Mouse (Mus musculus): ENCODE data around the gene Ptbp1. TPM values are rescaled to one million over a fixed set of nuclear protein-coding genes. Genes with fewer than 3 reads are reported as not detected.
"Not testable (repeated sequence)": the region's sequence is repeated elsewhere in the genome, so short reads cannot be mapped to it uniquely, and the experiment has no call there.

Gene Ptbp1
- polyA plus RNA-seq, 1 experiment from 2014 or later, result 74.0 TPM

- Histone ChIP-seq H3K9ac (replicated peaks; ENCODE audit: low read length) (no peak overlapping the region), H3K9me3 (ENCODE audit: control insufficient read depth, low read length) (no peaks in the 10 kb centered on the region), H3K36me3 (ENCODE audit: control insufficient read depth, insufficient read depth, low read length) (no peaks in the 10 kb centered on the region), H3K27me3 (ENCODE audit: control insufficient read depth, insufficient read depth, low read length) (no peaks in the 10 kb centered on the region), H3K27ac (replicated peaks; ENCODE audit: low read depth, low read length) (no peak overlapping the region), H3K4me3 (replicated peaks; ENCODE audit: low read depth, low read length) (no peak overlapping the region), H3K4me1 (ENCODE audit: control insufficient read depth, insufficient read depth, low read length) (peaks cover 11% of the 10 kb centered on the region), H3K4me2 (ENCODE audit: low read length) (no peak overlapping the region)
- WGBS, result 26% methylated on average over 12 of the region's 12 CpGs
- DNase-seq, result no peak
- no peak for ATAC-seq (ENCODE audit: low FRiP score, low TSS enrichment)
Observed at GRCm38 (mm10) chr10:79877757-79878156, 23.5 kb downstream of the Ptbp1 start.

- no peak for ATAC-seq (ENCODE audit: low FRiP score, low TSS enrichment)
- Histone ChIP-seq H3K27me3 (ENCODE audit: control insufficient read depth, insufficient read depth, low read length) (no peaks in the 10 kb centered on the region; the same call in 1 of the 2 replicates), H3K9me3 (ENCODE audit: control insufficient read depth, low read length) (no peaks in the 10 kb centered on the region), H3K4me3 (replicated peaks; ENCODE audit: low read depth, low read length) (no peak overlapping the region), H3K9ac (replicated peaks; ENCODE audit: low read length) (no peak overlapping the region), H3K36me3 (ENCODE audit: control insufficient read depth, insufficient read depth, low read length) (no peaks in the 10 kb centered on the region), H3K4me2 (ENCODE audit: low read length) (no peak overlapping the region), H3K27ac (replicated peaks; ENCODE audit: low read depth, low read length) (no peak overlapping the region), H3K4me1 (ENCODE audit: control insufficient read depth, insufficient read depth, low read length) (peaks cover 7% of the 10 kb centered on the region)
- 60% methylated on average over 3 of the region's 3 CpGs for WGBS
- DNase-seq, result no peak
Observed at GRCm38 (mm10) chr10:79879527-79879926, 25.3 kb downstream of the Ptbp1 start.

DNA sequence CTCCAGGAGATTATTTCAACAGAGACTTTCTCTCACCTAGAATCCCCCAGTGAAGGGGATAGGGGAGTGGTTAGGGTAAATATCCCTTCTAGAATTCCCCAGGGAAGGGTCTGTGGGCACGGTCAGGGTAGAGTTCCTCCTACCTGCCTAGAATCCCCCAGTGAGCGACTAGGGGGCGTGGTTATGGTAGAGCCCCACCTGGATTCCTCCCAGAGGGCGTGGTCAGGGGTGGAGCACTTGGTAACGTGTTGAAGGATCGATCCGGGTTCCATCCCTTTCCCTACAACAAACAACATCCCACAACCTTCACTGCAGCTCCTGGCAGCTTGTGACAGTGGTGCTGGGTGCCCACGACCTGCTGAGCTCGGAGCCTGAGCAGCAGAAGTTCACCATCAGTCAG is 26.5 kb downstream of the Ptbp1 start:
- H3K27ac ChIP-seq (replicated peaks; ENCODE audit: low read depth, low read length), result no peak overlapping the region
- no peaks in the 10 kb centered on the region for H3K4me1 ChIP-seq (ENCODE audit: control insufficient read depth, insufficient read depth, low read length)
- no peaks in the 10 kb centered on the region; the same call in 1 of the 2 replicates for H3K27me3 ChIP-seq (ENCODE audit: control insufficient read depth, insufficient read depth, low read length)
- no peak for ATAC-seq (ENCODE audit: low FRiP score, low TSS enrichment)
- H3K9me3 ChIP-seq (ENCODE audit: control insufficient read depth, low read length), result no peaks in the 10 kb centered on the region
- no peak overlapping the region for H3K4me2 ChIP-seq (ENCODE audit: low read length)
- DNase-seq, result no peak
- H3K4me3 ChIP-seq (replicated peaks; ENCODE audit: low read depth, low read length), result no peak overlapping the region
- H3K36me3 ChIP-seq (ENCODE audit: control insufficient read depth, insufficient read depth, low read length), result no peaks in the 10 kb centered on the region
- H3K9ac ChIP-seq (replicated peaks; ENCODE audit: low read length), result no peak overlapping the region
- WGBS, result 16% methylated on average over 9 of the region's 9 CpGs

DNA sequence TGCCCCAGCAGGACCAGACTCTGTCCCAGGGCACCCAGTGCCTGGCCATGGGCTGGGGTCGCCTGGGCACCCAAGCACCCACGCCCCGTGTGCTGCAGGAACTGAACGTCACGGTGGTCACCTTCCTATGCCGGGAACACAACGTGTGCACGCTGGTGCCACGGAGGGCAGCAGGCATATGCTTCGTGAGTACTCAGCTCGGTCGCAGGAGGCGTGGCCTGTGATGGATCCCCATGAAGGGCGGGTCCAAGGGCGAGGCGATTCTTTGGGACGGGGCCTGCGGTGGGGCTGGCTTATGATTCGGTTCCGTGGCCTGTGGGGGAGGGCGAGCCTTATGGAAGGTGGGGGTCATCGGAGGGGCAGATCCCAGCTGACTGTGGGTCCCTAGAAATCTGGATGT is 27.8 kb downstream of the Ptbp1 start:
- Histone ChIP-seq H3K36me3 (ENCODE audit: control insufficient read depth, insufficient read depth, low read length) (no peaks in the 10 kb centered on the region), H3K27me3 (ENCODE audit: control insufficient read depth, insufficient read depth, low read length) (no peaks in the 10 kb centered on the region; the same call in 1 of the 2 replicates), H3K4me3 (replicated peaks; ENCODE audit: low read depth, low read length) (no peak overlapping the region), H3K9me3 (ENCODE audit: control insufficient read depth, low read length) (no peaks in the 10 kb centered on the region), H3K9ac (replicated peaks; ENCODE audit: low read length) (no peak overlapping the region), H3K4me2 (ENCODE audit: low read length) (peak overlapping the region; percentile 29), H3K4me1 (ENCODE audit: control insufficient read depth, insufficient read depth, low read length) (no peaks in the 10 kb centered on the region), H3K27ac (replicated peaks; ENCODE audit: low read depth, low read length) (no peak overlapping the region)
- DNase-seq, result no peak
- ATAC-seq (ENCODE audit: low FRiP score, low TSS enrichment), result no peak
- 5% methylated on average over 22 of the region's 22 CpGs for WGBS

GRCm38 (mm10) chr10:79883297-79884084 is 29.3 kb downstream of the Ptbp1 start:
- no peaks in the 10 kb centered on the region for H3K36me3 ChIP-seq (ENCODE audit: control insufficient read depth, insufficient read depth, low read length)
- no peak overlapping the region for H3K4me3 ChIP-seq (replicated peaks; ENCODE audit: low read depth, low read length)
- no peak overlapping the region for H3K27ac ChIP-seq (replicated peaks; ENCODE audit: low read depth, low read length)
- H3K4me2 ChIP-seq (ENCODE audit: low read length), result no peak overlapping the region
- 0 out of 2 replicates have a peak, but pooled peaks have one; percentile 32 for ATAC-seq (ENCODE audit: low FRiP score, low TSS enrichment)
- WGBS, result 14% methylated on average over 22 of the region's 22 CpGs
- no peak overlapping the region for H3K9ac ChIP-seq (replicated peaks; ENCODE audit: low read length)
- no peaks in the 10 kb centered on the region; the same call in 1 of the 2 replicates for H3K27me3 ChIP-seq (ENCODE audit: control insufficient read depth, insufficient read depth, low read length)
- H3K9me3 ChIP-seq (ENCODE audit: control insufficient read depth, low read length), result no peaks in the 10 kb centered on the region
- H3K4me1 ChIP-seq (ENCODE audit: control insufficient read depth, insufficient read depth, low read length), result no peaks in the 10 kb centered on the region
- peak; percentile 88 for DNase-seq

- no peak overlapping the region for H3K27ac ChIP-seq (replicated peaks; ENCODE audit: low read depth, low read length)
- no peaks in the 10 kb centered on the region; the same call in 1 of the 2 replicates for H3K27me3 ChIP-seq (ENCODE audit: control insufficient read depth, insufficient read depth, low read length)
- no peaks in the 10 kb centered on the region for H3K4me1 ChIP-seq (ENCODE audit: control insufficient read depth, insufficient read depth, low read length)
- no peak for DNase-seq
- H3K9me3 ChIP-seq (ENCODE audit: control insufficient read depth, low read length), result no peaks in the 10 kb centered on the region
- no peak overlapping the region for H3K9ac ChIP-seq (replicated peaks; ENCODE audit: low read length)
- no peak overlapping the region for H3K4me3 ChIP-seq (replicated peaks; ENCODE audit: low read depth, low read length)
- no peak overlapping the region for H3K4me2 ChIP-seq (ENCODE audit: low read length)
- 65% methylated on average over 4 of the region's 4 CpGs for WGBS
- ATAC-seq (ENCODE audit: low FRiP score, low TSS enrichment), result no peak
- H3K36me3 ChIP-seq (ENCODE audit: control insufficient read depth, insufficient read depth, low read length), result no peaks in the 10 kb centered on the region
Observed at GRCm38 (mm10) chr10:79884446-79884845, 30.2 kb downstream of the Ptbp1 start.

DNA sequence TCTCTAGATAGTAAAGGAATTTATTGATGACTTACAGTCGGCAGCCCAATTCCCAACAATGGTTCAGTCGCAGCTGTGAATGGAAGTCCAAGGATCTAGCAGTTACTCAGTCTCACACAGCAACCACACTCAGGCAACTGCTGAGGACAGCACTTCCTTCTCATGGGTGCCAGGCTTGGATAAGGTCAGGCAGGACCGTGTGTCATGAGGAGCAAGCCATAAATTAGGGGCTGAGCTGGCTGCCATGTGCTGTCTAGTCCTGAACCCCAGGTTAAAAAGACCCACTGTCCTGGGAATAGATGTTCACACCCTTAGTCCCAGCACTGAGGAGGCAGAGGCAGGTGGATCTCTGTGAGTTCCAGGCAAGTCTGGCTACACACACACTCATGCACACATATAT is 30.7 kb downstream of the Ptbp1 start:
- not testable (repeated sequence) for H3K9me3 ChIP-seq (ENCODE audit: control insufficient read depth, low read length); H3K9ac ChIP-seq (replicated peaks; ENCODE audit: low read length); H3K4me3 ChIP-seq (replicated peaks; ENCODE audit: low read depth, low read length); H3K36me3 ChIP-seq (ENCODE audit: control insufficient read depth, insufficient read depth, low read length); H3K27me3 ChIP-seq (ENCODE audit: control insufficient read depth, insufficient read depth, low read length); H3K4me2 ChIP-seq (ENCODE audit: low read length); DNase-seq; ATAC-seq (ENCODE audit: low FRiP score, low TSS enrichment); H3K4me1 ChIP-seq (ENCODE audit: control insufficient read depth, insufficient read depth, low read length); H3K27ac ChIP-seq (replicated peaks; ENCODE audit: low read depth, low read length)
- WGBS, result 64% methylated on average over 2 of the region's 3 CpGs

GRCm38 (mm10) chr10:79886054-79886453 is 31.8 kb downstream of the Ptbp1 start, which contains the start of gene Elane:
Gene Elane (plus strand): TSS chr10:79886247.
- Histone ChIP-seq H3K9ac (replicated peaks; ENCODE audit: low read length) (no peak within 1 kb of the TSS), H3K4me3 (replicated peaks; ENCODE audit: low read depth, low read length) (no peak within 1 kb of the TSS), H3K27me3 (ENCODE audit: control insufficient read depth, insufficient read depth, low read length) (no peaks in the 10 kb centered on the region; the same call in 1 of the 2 replicates), H3K27ac (replicated peaks; ENCODE audit: low read depth, low read length) (no peak within 1 kb of the TSS), H3K4me2 (ENCODE audit: low read length) (no peak within 1 kb of the TSS), H3K4me1 (ENCODE audit: control insufficient read depth, insufficient read depth, low read length) (no peaks in the 10 kb centered on the region), H3K36me3 (ENCODE audit: control insufficient read depth, insufficient read depth, low read length) (no peaks in the 10 kb centered on the region), H3K9me3 (ENCODE audit: control insufficient read depth, low read length) (no peaks in the 10 kb centered on the region)
- no peak for ATAC-seq (ENCODE audit: low FRiP score, low TSS enrichment)
- WGBS, result 89% methylated on average over 6 of the region's 6 CpGs
- DNase-seq, result no peak

DNA sequence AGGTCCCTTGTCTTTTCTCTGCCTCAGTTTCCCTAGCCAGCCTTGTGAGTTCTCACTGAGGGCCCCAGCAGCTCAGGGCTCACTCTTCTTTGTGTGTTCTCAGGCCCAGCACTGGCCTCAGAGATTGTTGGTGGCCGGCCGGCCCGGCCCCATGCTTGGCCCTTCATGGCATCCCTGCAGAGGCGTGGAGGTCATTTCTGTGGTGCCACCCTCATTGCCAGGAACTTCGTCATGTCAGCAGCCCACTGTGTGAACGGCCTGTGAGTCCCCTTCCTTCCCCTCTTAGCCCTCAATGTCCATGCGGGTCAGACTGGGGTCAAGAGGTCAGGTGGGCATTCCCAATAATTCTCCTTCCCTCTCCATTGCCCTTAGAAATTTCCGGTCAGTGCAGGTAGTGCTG is 32.4 kb downstream of the Ptbp1 start:
- H3K27me3 ChIP-seq (ENCODE audit: control insufficient read depth, insufficient read depth, low read length), result no peaks in the 10 kb centered on the region; the same call in 1 of the 2 replicates
- ATAC-seq (ENCODE audit: low FRiP score, low TSS enrichment) (no peak), DNase-seq (no peak)
- no peak overlapping the region for H3K9ac ChIP-seq (replicated peaks; ENCODE audit: low read length)
- H3K4me3 ChIP-seq (replicated peaks; ENCODE audit: low read depth, low read length), result no peak overlapping the region
- H3K4me2 ChIP-seq (ENCODE audit: low read length), result no peak overlapping the region
- H3K36me3 ChIP-seq (ENCODE audit: control insufficient read depth, insufficient read depth, low read length), result no peaks in the 10 kb centered on the region
- 83% methylated on average over 8 of the region's 8 CpGs for WGBS
- no peaks in the 10 kb centered on the region for H3K4me1 ChIP-seq (ENCODE audit: control insufficient read depth, insufficient read depth, low read length)
- no peak overlapping the region for H3K27ac ChIP-seq (replicated peaks; ENCODE audit: low read depth, low read length)
- H3K9me3 ChIP-seq (ENCODE audit: control insufficient read depth, low read length), result no peaks in the 10 kb centered on the region

All from midbrain, embryonic 14.5 days (tissue).